In genomic region chr9:13470013-13470412, GRCm38 (mm10) we compare ENCODE assay signal across 12 mouse cellular contexts. TPM values are rescaled to one million over a fixed set of nuclear protein-coding genes. Genes with fewer than 3 reads are reported as not detected.
DNase-seq lines count a peak whose midpoint lies in the region; ATAC-seq and TF ChIP-seq lines count a peak whose summit lies in the region.
"Had no signal": no experiment of that assay in that cellular context is flagged by ENCODE, and none has a peak within 500 bp of the region (broad histone marks: within the 10 kb centered on the region; RNA-seq: fewer than 3 reads in every experiment).

No protein-coding gene starts in this region.

- peaks cover 28% of the 10 kb centered on the region for H3K4me1 ChIP-seq in heart, adult 2 months (ENCODE audit: control insufficient read depth, insufficient read depth, low read length)
- no peaks in the 10 kb centered on the region for H3K4me1 ChIP-seq in forebrain, embryonic 14.5 days (ENCODE audit: control insufficient read depth, insufficient read depth, low read length)

- no peaks in the 10 kb centered on the region for H3K27me3 ChIP-seq in heart, adult 2 months (ENCODE audit: control insufficient read depth, insufficient read depth, low read length)
- no peaks in the 10 kb centered on the region for H3K27me3 ChIP-seq in forebrain, embryonic 14.5 days (replicated peaks; ENCODE audit: control insufficient read depth, insufficient read depth, low read length)
- H3K27me3 ChIP-seq: embryonic facial prominence, embryonic 12.5 days; stomach, embryonic 15.5 days had no signal

- 0 out of 2 replicates have a peak, but pooled peaks cover 1% of the 10 kb centered on the region for H3K79me2 ChIP-seq in heart, adult 2 months (replicated peaks; ENCODE audit: control insufficient read depth, insufficient read depth, low read length)

- intact Hi-C loops in heart, adult 2 months (cut with DNase I): no loop called here

- no peak overlapping the region for H3K9ac ChIP-seq in heart, adult 2 months (ENCODE audit: low read depth, low read length)
- no peak overlapping the region for H3K9ac ChIP-seq in forebrain, embryonic 14.5 days (ENCODE audit: low read length)
- H3K9ac ChIP-seq: embryonic facial prominence, embryonic 12.5 days; stomach, embryonic 15.5 days had no signal

- 31% methylated on average over 7 of the region's 7 CpGs for WGBS in heart, adult 2 months
- 50% methylated on average over 7 of the region's 7 CpGs for WGBS in forebrain, embryonic 14.5 days

- no peak overlapping the region for H3K4me2 ChIP-seq in forebrain, embryonic 14.5 days (ENCODE audit: low read length)
- H3K4me2 ChIP-seq: embryonic facial prominence, embryonic 12.5 days; midbrain, embryonic 11.5 days; stomach, embryonic 15.5 days had no signal

- ATAC-seq in forebrain, embryonic 14.5 days: no peak
- no peak for ATAC-seq in cerebellum, adult (ENCODE audit: insufficient number of reproducible peaks, low FRiP score, low TSS enrichment)

- no peaks in the 10 kb centered on the region for H3K9me3 ChIP-seq in forebrain, embryonic 14.5 days (replicated peaks; ENCODE audit: control insufficient read depth, low read length)
- H3K9me3 ChIP-seq: embryonic facial prominence, embryonic 12.5 days; stomach, embryonic 15.5 days had no signal

- no peak overlapping the region for H3K4me3 ChIP-seq in heart, adult 2 months
- no peak overlapping the region for H3K4me3 ChIP-seq in forebrain, embryonic 14.5 days (ENCODE audit: low read depth, low read length)
- H3K4me3 ChIP-seq: embryonic facial prominence, embryonic 12.5 days; stomach, embryonic 15.5 days had no signal

- DNase-seq in layer of hippocampus, adult 9-11 months: peak; percentile 36
- DNase-seq in layer of hippocampus, adult 8-10 months (ENCODE audit: low spot score in 2 of 2): no peak
- peak; percentile 51 to 58 for DNase-seq in heart, adult 2 months
- DNase-seq in kidney, postnatal 36 days: peak; percentile 57 to 68
- peak; percentile 35 to 68 for DNase-seq in thymus, adult 18-20 months
- no peak for DNase-seq in forebrain, embryonic 14.5 days (ENCODE audit: low spot score)
- DNase-seq in testis, postnatal 10 days (ENCODE audit: low spot score): no peak

- peak; percentile 46; the same call in 1 of the 2 replicates for TF ChIP-seq POLR2A in heart, adult 2 months (IDR thresholded peaks at IDR 0.05; ENCODE audit: insufficient read depth, low read depth, low read length)

- 0 out of 2 replicates have a peak, but pooled peaks have one; percentile 35 for TF ChIP-seq EP300 in heart, adult 2 months (IDR thresholded peaks at IDR 0.05; ENCODE audit: insufficient read depth, low read depth, low read length)

- H3K27ac ChIP-seq in heart, adult 2 months: peak overlapping the region; percentile 84
- no peak overlapping the region for H3K27ac ChIP-seq in forebrain, embryonic 14.5 days (ENCODE audit: low read depth, low read length)

- TF ChIP-seq CTCF in heart, adult 2 months (IDR thresholded peaks at IDR 0.05): no peak

- peaks cover 27% of the 10 kb centered on the region for H3K36me3 ChIP-seq in heart, adult 2 months (ENCODE audit: control insufficient read depth, insufficient read depth, low read length)
- no peaks in the 10 kb centered on the region for H3K36me3 ChIP-seq in forebrain, embryonic 14.5 days (ENCODE audit: control insufficient read depth, insufficient read depth, low read length)
- H3K36me3 ChIP-seq: embryonic facial prominence, embryonic 12.5 days; stomach, embryonic 15.5 days had no signal

RNA-seq across cellular contexts. Expression of gene Gm17571, which starts 23.5 kb away (rescaled TPM):
- total RNA-seq in layer of hippocampus, adult 8-10 months (2022): not detected
- not detected for total RNA-seq in heart, adult 2 months (2021)
- not detected in 2 replicates for polyA plus RNA-seq in heart, adult 2 months (2012; rRNA removed)
- polyA plus RNA-seq in forebrain, embryonic 14.5 days (2014; fragmentation: Nextera tagmentation; extraction: Ambion mirVana): not detected in 2 replicates
- polyA plus RNA-seq: embryonic facial prominence, embryonic 12.5 days; large intestine, adult 2 months; midbrain, embryonic 11.5 days; stomach, embryonic 15.5 days had no signal

Comparison
In these comparisons a context has a peak if more than half of its experiments do, and no peak if none do; other contexts are left out.
1. DNase-seq: peak in layer of hippocampus, adult 9-11 months (single experiment), heart, adult 2 months (2 of 2), kidney, postnatal 36 days (2 of 2) and thymus, adult 18-20 months (2 of 2); none in layer of hippocampus, adult 8-10 months (0 of 2), forebrain, embryonic 14.5 days (single experiment) and testis, postnatal 10 days (single experiment).